Mouse (Mus musculus) neural tube, embryonic 10.5 days (tissue): ENCODE measurements around the gene AW011738.

Source experiments
- DNase-seq: peaks from one replicate; pipeline ENCODE4 v3.0.0-alpha.2; 2017; ENCODE audit warnings: low spot score; ENCODE audit errors: extremely low spot score

Gene AW011738

GRCm38 (mm10) chr4:156203001-156203412 lies at the start of gene AW011738:
Gene AW011738, plus strand, starts transcription at chr4:156203304.
- DNase-seq, result peak; percentile 78

GRCm38 (mm10) chr4:156154771-156155170 lies 48.3 kb upstream of the AW011738 start:
- DNase-seq, result no peak

- DNase-seq, result no peak
Observed at GRCm38 (mm10) chr4:156166477-156166876, 36.6 kb upstream of the AW011738 start.

GRCm38 (mm10) chr4:156168611-156169010 lies 34.5 kb upstream of the AW011738 start:
- DNase-seq, result no peak

GRCm38 (mm10) chr4:156169129-156169528 lies 34.0 kb upstream of the AW011738 start:
- DNase-seq, result no peak

GRCm38 (mm10) chr4:156171828-156172227 lies 31.3 kb upstream of the AW011738 start:
- DNase-seq, result no peak

GRCm38 (mm10) chr4:156177630-156178029 lies 25.5 kb upstream of the AW011738 start:
- DNase-seq, result no peak

GRCm38 (mm10) chr4:156183747-156184146 lies 19.4 kb upstream of the AW011738 start:
- DNase-seq, result no peak

- no peak for DNase-seq
Observed at GRCm38 (mm10) chr4:156184291-156184954, 18.7 kb upstream of the AW011738 start.

- DNase-seq, result peak; percentile 30
Observed at GRCm38 (mm10) chr4:156185456-156185949, 17.6 kb upstream of the AW011738 start.

GRCm38 (mm10) chr4:156185950-156186850 lies 16.9 kb upstream of the AW011738 start:
- DNase-seq, result peak; percentile 63

- DNase-seq, result no peak
Observed at GRCm38 (mm10) chr4:156188162-156188810, 14.8 kb upstream of the AW011738 start.

- peak; percentile 64 for DNase-seq
Observed at GRCm38 (mm10) chr4:156188811-156189323, 14.2 kb upstream of the AW011738 start.

- DNase-seq, result no peak
Observed at GRCm38 (mm10) chr4:156192421-156193199, 10.5 kb upstream of the AW011738 start.

GRCm38 (mm10) chr4:156193200-156193590 lies 9.9 kb upstream of the AW011738 start:
- DNase-seq, result no peak

- no peak for DNase-seq
Observed at GRCm38 (mm10) chr4:156193906-156194305, 9.2 kb upstream of the AW011738 start.

- no peak for DNase-seq
Observed at GRCm38 (mm10) chr4:156194346-156194745, 8.8 kb upstream of the AW011738 start.

GRCm38 (mm10) chr4:156195927-156196870 lies 6.9 kb upstream of the AW011738 start:
- peak; percentile 61 for DNase-seq

- peak; percentile 79 for DNase-seq
Observed at GRCm38 (mm10) chr4:156197131-156197828, 5.8 kb upstream of the AW011738 start, which contains the start of gene Agrn. Gene Agrn, minus strand, starts transcription at chr4:156197488.
